Mouse (Mus musculus) fat pad, adult 2 months (tissue): ENCODE results near the gene Sox6.

Source experiments
- DNase-seq: peaks from one replicate; pipeline ENCODE4 v3.0.0-alpha.2; 2011; ENCODE audit warnings: low read depth, low spot score; ENCODE audit errors: extremely low read depth

Sox6 gene

DNA sequence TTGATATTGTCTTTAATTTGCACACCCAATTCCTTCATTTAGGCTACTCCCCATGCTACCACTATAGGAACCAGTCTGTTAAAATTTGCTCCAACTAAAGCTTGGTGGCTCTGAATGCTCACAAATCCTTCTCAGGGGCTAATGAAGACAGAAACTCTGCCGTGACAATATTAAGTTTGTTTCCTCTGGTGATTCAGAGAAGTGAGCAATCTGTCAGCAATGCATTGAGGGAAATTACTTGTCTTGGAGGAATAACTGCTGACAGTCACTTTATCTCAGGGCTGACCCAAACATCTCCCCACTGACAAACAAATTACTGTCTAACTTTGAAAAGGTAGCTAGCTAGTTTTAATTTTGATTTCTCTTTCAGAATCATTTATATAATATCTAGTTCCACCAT, 463.8 kb downstream of the Sox6 start:
- no peak for DNase-seq

DNA sequence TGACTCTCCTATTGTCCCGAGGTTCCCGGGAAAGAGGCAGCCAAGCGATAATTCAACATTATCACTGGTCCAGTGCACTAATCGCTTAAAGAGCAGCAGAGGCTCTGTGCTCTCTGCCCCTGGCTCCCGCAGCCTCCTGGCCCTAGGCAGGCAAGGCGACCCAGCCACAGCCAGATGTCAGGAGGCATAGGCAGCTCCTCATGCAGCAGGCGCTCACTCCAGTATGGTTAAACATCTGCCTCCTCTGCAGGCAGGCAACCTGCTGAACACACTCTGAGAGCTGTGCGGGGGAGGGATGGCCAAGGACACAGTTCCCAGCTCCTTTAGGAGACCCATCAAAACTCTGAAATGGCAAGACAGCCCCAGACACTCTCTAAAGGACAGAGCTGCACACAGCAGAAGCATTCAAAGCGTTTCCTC, 469.8 kb downstream of the Sox6 start:
- no peak for DNase-seq

DNA sequence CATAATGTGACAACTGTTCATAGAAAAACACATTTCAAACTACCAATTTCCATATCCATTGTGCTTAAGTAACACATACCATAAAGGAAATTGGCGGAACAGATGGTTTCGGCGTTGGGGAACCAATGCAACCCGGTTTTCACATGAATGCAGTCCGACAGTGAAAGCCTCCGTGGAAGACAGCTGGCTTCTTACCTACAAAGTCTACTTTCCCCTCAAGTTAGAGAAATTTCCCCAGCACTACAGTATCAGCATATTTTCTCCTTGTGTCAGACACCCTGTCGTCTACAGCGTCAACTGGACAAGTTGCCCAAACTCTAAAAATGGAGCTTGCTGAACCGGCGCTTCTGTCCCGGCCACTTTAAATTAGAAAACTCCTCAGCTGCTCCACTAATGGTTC, 470.3 kb downstream of the Sox6 start:
- no peak for DNase-seq

DNA sequence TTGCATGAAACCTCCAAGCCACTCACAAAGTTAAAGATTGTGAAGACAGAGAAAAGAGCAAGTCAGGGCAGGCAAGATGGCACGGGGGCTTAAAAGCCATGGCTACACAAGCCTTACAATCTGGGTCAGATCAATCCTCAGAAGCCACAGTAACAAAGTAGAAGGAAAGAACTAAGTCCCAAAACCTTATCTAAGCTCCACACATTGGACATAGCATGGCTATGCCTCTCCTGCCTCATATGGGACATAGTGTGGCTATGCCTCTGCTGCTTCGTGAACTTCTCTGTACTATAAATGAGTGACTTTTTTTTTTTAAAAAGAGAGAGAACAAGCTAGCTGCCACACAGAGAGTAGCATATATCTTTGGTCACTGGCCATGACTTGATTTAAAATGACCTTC, 471.8 kb downstream of the Sox6 start:
- DNase-seq, result no peak

DNA sequence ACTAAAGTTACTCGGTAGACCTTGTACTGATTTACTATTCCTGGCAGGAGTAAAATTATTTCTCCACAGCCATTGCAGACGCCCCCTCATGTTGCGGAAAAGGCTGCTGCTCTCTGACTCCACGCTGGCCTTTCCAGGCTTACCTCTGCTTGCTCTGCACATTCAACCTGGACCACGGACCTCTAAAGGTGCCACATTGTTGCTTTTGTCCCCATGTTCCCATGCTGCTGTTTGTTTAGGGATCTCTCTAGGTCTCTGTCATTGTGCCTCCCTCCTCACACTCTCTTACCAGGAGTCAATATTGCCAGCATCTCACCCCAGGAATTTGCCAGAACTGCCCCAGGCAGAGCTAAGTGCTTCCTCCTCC, 473.6 kb downstream of the Sox6 start:
- DNase-seq, result no peak

DNA sequence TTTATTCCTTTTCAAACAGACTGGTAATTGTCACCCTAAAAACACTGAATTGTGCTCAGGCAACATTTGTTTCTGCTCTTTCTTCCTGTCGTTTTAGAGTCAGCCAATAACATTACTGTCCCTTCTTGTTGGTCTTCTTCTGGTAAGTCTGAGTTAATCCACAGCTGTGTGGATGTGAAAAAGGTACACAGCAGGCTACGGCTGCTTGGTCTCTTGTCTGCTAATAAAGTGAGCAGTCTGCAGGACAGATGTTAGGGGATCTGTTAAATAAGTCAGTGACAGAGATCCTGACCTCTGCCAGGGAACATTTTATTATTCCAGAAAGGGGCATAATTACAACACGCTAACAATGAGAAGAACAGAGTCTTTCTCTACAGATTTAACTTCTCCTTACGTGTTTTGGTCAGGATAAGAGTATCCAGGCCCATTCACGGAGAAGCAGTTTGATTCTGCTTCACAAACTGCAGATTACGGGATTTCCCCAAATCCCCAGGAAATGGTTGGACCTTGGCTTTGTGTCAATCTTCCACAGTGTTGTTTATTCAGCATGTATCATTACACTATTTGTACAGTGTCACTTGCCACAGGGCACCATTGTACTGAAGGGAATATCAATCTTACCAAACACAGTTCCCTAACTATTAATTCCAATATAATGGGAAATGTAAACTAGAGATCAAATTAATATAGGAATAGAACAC, 474.1 kb downstream of the Sox6 start:
- DNase-seq, result no peak

DNA sequence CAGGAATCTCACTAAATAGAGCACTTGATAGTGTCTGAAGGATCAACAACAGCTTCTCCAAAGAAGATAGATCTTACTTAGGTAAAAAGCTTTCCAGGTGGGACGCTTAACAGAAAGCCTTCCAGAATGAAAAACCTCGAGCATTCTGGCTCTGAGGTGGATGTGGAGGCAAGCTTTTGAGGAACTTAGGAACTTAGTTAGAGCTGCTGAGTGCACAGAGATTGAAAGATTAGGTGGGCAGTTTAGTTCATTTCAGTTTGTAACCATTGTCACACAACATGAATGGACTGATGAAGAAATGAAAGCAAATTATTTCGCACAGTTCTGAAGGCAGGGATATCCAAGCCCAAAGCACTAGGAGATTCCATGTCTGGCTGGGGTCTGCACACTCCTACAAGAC, 481.9 kb downstream of the Sox6 start:
- DNase-seq, result no peak

DNA sequence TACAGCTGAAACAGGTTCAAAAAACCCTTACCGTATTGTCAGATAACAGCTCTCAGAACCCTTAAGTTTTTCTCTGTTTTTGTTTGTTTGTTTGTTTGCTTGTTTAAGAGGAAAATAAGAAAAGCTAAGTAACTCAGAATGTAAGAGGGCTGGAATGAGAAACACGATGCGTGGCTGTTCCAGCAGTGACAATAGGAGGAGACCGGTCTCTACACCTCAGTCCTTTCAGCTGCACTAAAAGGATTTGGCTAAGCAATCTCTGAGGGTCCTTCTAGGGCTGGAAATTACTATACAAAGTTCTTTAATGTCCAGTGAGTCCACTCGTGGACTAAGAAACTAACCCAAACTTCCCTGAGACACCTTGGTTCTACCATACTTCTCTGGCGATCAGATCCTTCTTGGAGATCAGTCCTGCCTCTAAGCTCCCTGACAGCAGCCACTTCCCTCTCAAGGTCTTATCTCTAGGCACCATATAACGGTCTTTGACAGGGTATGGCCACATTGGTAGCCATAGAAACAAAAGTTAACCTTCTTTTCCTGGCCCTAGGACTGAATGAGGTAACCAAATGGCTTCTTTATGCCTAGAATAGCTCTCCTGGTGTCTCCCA, 488.3 kb downstream of the Sox6 start:
- no peak for DNase-seq

DNA sequence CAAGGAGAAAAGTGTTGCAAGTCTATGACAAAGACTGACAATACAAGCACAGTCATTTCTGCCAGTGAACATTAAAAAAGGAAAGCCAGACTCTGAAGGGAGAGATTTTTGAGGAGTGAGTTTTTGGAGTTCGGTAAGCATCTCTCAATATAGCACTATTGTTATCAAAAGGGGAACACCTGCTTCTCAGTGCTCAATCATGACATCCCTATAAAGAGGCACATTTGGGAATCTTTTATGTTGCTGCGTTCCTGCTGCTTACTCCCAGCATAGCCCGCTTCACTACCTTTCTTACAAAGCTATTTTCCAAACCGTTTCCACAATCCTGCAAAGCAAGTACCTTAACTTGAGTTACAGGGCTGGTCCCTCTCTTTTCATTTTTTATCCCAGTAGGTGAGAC, 488.9 kb downstream of the Sox6 start:
- DNase-seq, result no peak

DNA sequence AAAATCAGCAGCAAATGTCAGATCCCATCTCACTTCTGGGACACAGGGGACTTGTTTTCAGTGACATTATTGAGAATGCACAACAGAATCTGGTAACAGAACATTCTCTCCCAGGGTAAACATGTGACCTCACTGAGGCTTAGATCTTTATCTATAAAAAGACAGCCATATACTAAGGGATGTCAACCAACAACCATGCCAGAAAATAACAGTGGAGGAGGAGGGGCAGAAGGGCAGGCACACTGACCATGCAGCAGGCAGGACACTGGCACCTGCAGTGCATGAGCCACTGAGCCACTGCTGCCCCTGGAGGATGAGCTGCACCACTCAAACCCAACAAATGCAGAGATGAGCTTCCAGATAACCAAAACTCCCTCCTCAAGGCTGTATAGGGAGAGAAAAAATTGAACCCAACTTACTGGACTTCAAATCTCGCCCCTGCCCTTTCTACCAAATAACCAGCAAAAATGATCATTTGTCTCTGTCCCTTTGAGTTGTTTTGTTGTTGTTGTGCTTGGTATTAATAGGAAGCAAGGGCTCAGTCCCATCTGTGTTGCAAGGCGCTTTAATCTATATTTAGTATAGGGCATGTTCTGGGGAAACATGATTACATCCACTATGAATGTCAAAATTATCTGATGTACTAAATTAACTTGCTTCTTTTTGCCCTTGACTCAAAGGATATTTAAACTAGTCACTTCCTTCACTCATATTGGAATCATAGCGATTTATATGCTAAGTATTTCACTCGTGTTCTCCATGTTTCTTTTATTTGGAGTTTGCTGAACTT, 492.8 kb downstream of the Sox6 start:
- no peak for DNase-seq

DNA sequence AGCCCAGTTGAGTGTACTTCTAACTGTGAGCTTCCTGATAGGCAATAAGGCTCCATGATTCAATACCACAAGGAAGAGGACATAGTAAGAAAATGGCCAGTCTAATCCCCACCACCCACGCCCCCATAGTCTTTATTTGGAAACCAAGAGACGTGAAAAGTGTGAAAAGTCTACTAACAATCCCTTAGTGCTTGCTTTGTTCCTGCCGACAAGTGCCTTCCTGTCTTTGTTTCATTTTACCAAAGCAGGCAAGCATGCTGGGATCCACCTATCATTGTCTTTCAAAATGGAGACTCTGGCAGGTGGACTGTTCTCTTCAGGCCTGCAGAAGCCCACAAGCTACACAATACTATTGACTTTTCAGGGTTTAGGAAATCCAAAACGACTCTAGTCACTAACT, 495.0 kb downstream of the Sox6 start:
- DNase-seq, result no peak

DNA sequence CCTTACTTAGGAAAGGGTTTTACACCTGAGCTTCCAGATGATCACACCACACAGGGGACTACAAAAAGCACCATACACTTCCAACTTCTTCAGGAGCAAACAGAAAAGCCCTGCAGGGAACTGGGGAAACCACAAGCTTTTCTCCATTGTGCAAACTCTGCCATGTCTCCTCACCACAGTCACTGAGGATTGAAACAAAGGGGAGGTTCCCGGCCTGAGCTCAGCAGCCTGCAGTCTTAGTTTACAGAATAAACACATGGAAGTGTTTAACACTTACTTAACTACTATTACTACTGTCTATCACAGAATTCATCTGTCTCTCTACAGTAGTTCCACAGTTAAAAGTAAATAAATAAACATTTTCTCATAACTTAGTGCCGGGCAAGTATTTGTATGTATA, 498.3 kb downstream of the Sox6 start:
- DNase-seq, result no peak

DNA sequence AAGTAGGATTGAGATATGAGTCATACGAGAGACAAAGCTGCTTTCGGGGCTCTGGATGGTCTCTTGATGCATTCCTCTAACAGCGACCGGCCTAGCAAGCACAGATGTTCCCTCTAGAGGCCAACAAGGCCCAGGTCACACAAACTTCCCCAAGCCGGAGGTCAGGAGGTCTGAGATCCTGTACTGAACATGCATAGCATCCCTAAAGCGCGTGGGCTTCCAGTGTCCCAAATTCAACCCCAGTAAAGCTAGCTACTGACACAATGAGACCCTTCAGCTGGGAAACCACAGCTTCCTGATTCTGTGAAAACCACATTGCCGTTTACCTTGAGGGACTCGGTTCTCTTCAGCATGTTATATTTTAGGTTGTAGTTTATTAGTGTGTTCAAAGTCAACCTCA, 499.6 kb downstream of the Sox6 start:
- DNase-seq, result no peak

DNA sequence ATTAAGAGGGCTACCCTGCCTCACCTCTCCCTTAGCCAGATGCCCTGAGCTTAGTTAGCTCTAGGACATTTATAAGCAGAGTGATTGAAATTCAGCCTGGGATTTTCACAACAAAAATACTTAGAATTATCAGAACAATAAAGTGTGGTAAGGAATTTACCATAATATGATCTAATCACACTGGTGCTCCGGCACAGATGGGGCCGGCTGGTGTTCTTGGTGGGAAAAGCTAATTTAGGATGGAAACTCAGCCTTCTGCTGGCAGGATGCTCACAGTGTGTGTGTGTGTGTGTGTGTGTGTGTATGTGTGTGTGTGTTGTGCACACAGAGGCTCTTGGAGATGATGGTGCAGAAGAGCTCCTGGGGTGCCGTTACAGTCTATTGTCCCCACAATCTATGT, 501.0 kb downstream of the Sox6 start:
- no peak for DNase-seq

DNA sequence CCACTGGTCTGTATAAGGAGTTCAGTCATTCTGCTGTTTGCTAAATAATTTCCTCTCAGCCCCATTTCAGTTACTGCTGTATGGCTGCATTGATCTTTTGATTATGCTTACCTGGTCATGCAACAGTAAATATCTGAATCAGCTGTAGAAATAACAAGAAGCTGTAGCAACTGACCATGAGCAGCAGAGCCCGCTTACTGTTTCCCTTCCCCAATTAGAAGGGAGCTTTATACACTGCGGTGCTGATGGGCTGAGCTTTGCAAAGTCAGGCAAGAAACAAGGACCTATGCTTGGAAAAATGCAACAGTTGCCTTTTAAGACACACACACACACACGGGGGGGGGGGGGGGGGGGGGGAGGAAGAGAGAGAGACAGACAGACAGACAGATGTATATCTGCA, 502.1 kb downstream of the Sox6 start:
- no peak for DNase-seq

DNA sequence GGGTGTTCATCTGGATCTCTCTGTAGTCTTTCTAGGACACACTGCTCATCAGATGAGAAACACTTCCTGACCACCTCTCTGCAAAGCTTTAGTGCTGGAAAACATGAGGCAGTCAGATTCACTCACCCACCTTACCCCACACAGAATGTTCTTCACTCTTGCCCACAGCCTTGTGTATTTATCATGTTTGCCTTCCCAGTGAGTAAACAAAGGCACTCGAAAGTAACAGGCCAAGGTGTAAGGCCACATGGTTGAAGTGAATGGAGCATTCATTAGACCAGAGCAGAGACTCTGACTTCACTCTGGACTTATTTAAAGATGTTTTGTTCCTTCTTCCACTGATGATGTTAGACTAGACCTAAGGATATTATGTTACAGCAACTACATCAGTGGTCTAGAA, 506.7 kb downstream of the Sox6 start:
- DNase-seq, result no peak

DNA sequence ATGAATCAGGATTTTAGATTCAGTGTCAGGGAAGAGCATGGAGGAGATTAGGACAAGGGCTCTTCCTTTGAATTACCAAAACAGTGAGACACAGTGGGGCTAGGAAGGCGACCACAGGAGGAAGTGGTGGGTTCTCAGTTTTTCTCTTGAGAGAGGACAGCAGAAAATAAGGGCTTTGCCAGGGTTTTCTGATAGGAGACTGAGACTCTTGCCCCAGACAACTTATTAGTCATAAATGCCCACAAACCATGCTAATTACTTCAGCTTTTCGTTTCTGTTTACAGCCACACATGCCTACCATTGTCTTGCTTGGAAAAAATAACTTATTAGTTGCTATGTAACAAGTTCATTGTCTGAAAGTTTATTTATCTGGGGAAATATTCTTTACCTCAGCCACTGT, 507.4 kb downstream of the Sox6 start:
- DNase-seq, result no peak

DNA sequence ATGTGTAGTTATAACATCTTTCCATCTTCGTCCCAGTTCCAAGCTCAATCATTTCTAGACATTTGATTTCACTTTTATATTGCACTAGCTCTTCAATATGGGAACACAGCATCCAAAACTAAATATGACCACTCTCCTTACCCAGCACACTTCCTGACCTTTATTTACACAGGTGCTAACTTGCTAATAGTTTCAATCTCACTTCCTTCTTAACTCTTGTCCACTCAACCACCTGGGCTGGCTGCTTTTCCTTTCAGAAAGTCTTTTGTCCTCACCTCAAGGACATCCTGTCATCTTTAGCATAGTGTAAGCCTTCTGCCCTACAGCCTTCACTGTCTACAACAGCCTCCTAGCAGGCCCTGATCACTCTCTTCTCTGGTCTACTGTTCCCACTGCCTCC, 520.9 kb downstream of the Sox6 start:
- no peak for DNase-seq

DNA sequence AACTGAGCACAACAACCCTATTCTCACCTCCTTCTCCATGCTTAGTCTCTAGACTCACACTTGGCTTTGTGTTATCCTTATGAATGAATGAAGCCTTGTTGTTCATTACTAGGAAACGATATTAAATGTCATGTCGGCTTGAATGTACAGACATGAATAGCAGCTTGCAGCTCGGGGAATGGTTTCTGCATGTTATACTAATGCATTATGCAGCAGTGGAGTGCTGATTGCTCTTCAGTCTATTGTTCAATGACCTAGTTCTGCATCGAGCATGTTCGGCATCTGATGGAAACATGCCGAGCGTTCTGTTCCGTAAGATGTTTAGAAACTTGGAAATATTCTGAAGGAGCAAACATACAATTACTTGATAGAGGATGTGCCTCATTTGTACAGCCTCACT, 524.9 kb downstream of the Sox6 start:
- DNase-seq, result no peak

DNA sequence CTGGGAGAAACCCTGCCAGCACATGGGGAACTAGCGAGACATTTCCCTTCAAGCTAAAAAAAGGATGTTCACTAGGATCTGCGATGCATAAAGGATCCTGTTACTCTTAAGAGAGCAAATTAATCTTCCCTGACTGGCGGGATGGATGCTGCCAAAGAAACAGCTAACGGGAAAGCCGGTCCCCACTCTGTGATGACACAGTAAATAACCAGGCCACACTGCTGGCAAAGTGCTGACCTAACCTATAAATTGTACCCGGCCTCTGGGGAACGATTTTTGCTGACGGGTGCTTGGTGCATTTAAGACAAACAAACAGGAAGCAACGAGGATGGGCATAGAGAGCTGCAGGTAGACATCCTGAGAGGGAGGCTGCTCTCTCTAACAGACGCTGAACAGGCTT, 526.8 kb downstream of the Sox6 start:
- no peak for DNase-seq

DNA sequence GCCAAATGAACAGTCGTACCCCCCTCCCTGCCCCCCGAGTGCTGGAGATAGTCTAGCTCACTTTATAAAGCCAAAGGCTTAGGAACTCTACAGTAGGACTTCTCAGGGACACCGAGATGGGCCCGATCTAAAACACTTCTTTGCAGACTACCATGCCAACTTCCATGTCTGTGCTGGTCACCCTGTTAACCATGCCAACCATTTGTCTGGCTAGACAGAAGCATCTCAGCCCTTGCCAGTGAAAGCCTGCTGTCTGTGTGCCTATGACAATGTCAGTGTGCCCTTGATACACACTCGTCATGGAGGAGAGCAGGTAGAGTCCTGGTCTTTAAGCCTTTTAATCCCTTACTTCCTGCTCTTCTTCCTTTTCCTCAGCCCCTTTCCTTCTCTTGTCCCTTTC, 527.5 kb downstream of the Sox6 start:
- no peak for DNase-seq

DNA sequence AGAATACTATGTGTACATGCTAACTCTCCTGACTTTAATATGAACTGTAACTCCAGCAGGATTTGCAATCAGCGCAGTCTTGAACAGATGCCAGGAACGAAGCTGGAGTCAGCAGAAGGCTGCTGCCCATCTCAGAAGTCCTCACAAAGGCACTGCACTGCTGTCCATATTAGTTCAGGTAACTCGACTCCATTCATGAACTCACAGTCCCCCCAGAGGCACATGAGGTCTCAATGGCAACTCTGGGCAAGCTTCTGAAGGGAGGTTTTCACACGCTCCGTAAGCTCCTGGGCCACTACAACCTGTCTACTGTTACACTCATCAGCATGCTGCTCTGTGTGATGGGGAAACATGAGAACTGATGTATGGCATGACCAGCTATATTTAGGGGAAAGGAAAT, 528.6 kb downstream of the Sox6 start:
- no peak for DNase-seq
